Mouse (Mus musculus) CH12.LX (cell line): ENCODE results near the gene Tlr9. TPM values are rescaled to one million over a fixed set of nuclear protein-coding genes. Genes with fewer than 3 reads are reported as not detected.

ENCODE experiments used
- DNase-seq: peaks from one replicate; pipeline ENCODE4 v3.0.0-alpha.2; 2013; ENCODE audit errors: extremely low read depth
- H3K27ac ChIP-seq: 2 replicates; pipeline ENCODE4 v1.5.1; 2012; ENCODE audit warnings: low read depth, mild to moderate bottlenecking, control low read depth, moderate library complexity; ENCODE audit not compliant: insufficient read depth
- H3K27me3 ChIP-seq: replicated peaks from 2 replicates; pipeline ENCODE3; 2012; ENCODE audit warnings: inconsistent platforms
- H3K36me3 ChIP-seq, 2 experiments: replicated peaks in 1 of 2; 2 replicates each; pipeline versions ENCODE3 to v1.6.1; 2012; ENCODE audit warnings: inconsistent platforms in 1 of 2, low read length in 1 of 2, mild to moderate bottlenecking in 1 of 2, mixed read lengths in 1 of 2, moderate library complexity in 1 of 2; ENCODE audit not compliant: control insufficient read depth in 1 of 2, insufficient read depth in 1 of 2
- H3K4me1 ChIP-seq, 2 experiments: 2 replicates each; pipeline ENCODE4 v1.6.1; 2012; ENCODE audit warnings: inconsistent platforms in 1 of 2, moderate library complexity in 1 of 2; ENCODE audit not compliant: insufficient read depth in 2 of 2, control insufficient read depth in 1 of 2
- H3K4me2 ChIP-seq: 2 replicates; pipeline ENCODE4 v1.6.1; 2012; ENCODE audit warnings: low read depth, mild to moderate bottlenecking, control low read depth; ENCODE audit not compliant: poor library complexity, insufficient read depth, severe bottlenecking
- H3K4me3 ChIP-seq, 3 experiments: fragments of 150-350 bp in 1 of 3; sonication (generic) in 1 of 3; replicated peaks in 1 of 3; 2 replicates each; pipeline versions ENCODE3 to v1.5.1; 2011 to 2012; ENCODE audit warnings: low read depth in 2 of 3, low read length in 2 of 3, mild to moderate bottlenecking in 2 of 3, moderate library complexity in 2 of 3, control low read depth in 1 of 3, improper control_type of control experiment in 1 of 3, inconsistent platforms in 1 of 3, mixed read lengths in 1 of 3; ENCODE audit not compliant: poor library complexity in 1 of 3
- H3K79me2 ChIP-seq: replicated peaks from 2 replicates; pipeline ENCODE4 v1.6.1; 2012; ENCODE audit warnings: mild to moderate bottlenecking, moderate library complexity; ENCODE audit not compliant: control insufficient read depth, poor library complexity, insufficient read depth, severe bottlenecking; ENCODE audit errors: extremely low read depth
- H3K9ac ChIP-seq: 2 replicates; pipeline ENCODE4 v1.6.1; 2012; ENCODE audit warnings: low read depth, mild to moderate bottlenecking, control low read depth, moderate library complexity; ENCODE audit not compliant: insufficient read depth
- H3K9me3 ChIP-seq: replicated peaks from 2 replicates; pipeline ENCODE3; 2012; ENCODE audit warnings: low read length, inconsistent platforms, mixed read lengths
- BHLHE40 ChIP-seq: IDR thresholded peaks from 2 replicates; pipeline ENCODE4 v1.6.1; 2011; ENCODE audit warnings: mild to moderate bottlenecking, low read depth, low read length, improper control_type of control experiment
- CHD1 ChIP-seq: IDR thresholded peaks from 2 replicates; pipeline ENCODE4 v1.6.1; 2012; ENCODE audit warnings: low read depth, low read length, improper control_type of control experiment, inconsistent platforms
- CHD2 ChIP-seq: IDR thresholded peaks from 2 replicates; pipeline ENCODE4 v1.6.1; 2011; ENCODE audit warnings: low read length, improper control_type of control experiment
- CTCF ChIP-seq, 2 experiments: IDR thresholded peaks in 1 of 2; conservative IDR thresholded peaks in 1 of 2; 2 replicates each; pipeline ENCODE4 v1.5.1; 2011 to 2012; ENCODE audit warnings: low read depth in 2 of 2, low read length in 2 of 2, improper control_type of control experiment in 1 of 2, inconsistent platforms in 1 of 2, mild to moderate bottlenecking in 1 of 2, moderate library complexity in 1 of 2
- EP300 ChIP-seq: IDR thresholded peaks from 2 replicates; pipeline ENCODE4 v1.6.1; 2011; ENCODE audit warnings: low read length, improper control_type of control experiment
- ETS1 ChIP-seq: conservative IDR thresholded peaks from 2 replicates; pipeline ENCODE4 v1.6.1; 2012; ENCODE audit warnings: low read depth, mild to moderate bottlenecking, inconsistent platforms, low read length, improper control_type of control experiment, moderate library complexity
- GABPA ChIP-seq: IDR thresholded peaks from 2 replicates; pipeline ENCODE4 v1.6.1; 2012; ENCODE audit warnings: low read depth, low read length, improper control_type of control experiment, inconsistent platforms; ENCODE audit not compliant: insufficient replicate concordance
- IRF4 ChIP-seq: IDR thresholded peaks from 2 replicates; pipeline ENCODE4 v1.6.1; 2014; ENCODE audit warnings: low read depth, mild to moderate bottlenecking, inconsistent platforms, low read length, improper control_type of control experiment
- JUN ChIP-seq: IDR thresholded peaks from 2 replicates; pipeline ENCODE4 v1.6.1; 2011; ENCODE audit warnings: low read depth, mild to moderate bottlenecking, low read length, improper control_type of control experiment, moderate library complexity; ENCODE audit not compliant: insufficient read depth
- JUND ChIP-seq: conservative IDR thresholded peaks from 2 replicates; pipeline ENCODE4 v1.6.1; 2011; ENCODE audit warnings: low read depth, low read length, improper control_type of control experiment
- MAFK ChIP-seq: IDR thresholded peaks from 2 replicates; pipeline ENCODE4 v1.6.1; 2011; ENCODE audit warnings: low read length, improper control_type of control experiment; ENCODE audit not compliant: insufficient replicate concordance
- MAX ChIP-seq: IDR thresholded peaks from 2 replicates; pipeline ENCODE4 v1.6.1; 2011; ENCODE audit warnings: low read length, improper control_type of control experiment
- MEF2A ChIP-seq: IDR thresholded peaks from 2 replicates; pipeline ENCODE4 v1.6.1; 2014; ENCODE audit warnings: low read depth, mild to moderate bottlenecking, inconsistent platforms, low read length, improper control_type of control experiment, borderline replicate concordance
- MXI1 ChIP-seq: IDR thresholded peaks from 2 replicates; pipeline ENCODE4 v1.6.1; 2011; ENCODE audit warnings: mild to moderate bottlenecking, low read depth, low read length, improper control_type of control experiment
- MYC ChIP-seq: IDR thresholded peaks from 2 replicates; pipeline ENCODE4 v1.6.1; 2011; ENCODE audit warnings: low read depth, mild to moderate bottlenecking, improper control_type of control experiment, low read length
- NRF1 ChIP-seq: IDR thresholded peaks from 2 replicates; pipeline ENCODE4 v1.6.1; 2014; ENCODE audit warnings: low read depth, mild to moderate bottlenecking, inconsistent platforms, low read length, improper control_type of control experiment, moderate library complexity
- POLR2A ChIP-seq: IDR thresholded peaks from 2 replicates; pipeline ENCODE4 v1.6.1; 2011; ENCODE audit warnings: low read depth, mild to moderate bottlenecking, improper control_type of control experiment, low read length
- POLR2AphosphoS2 ChIP-seq: IDR thresholded peaks from 2 replicates; pipeline ENCODE4 v1.6.1; 2011; ENCODE audit warnings: low read depth, low read length, improper control_type of control experiment
- RCOR1 ChIP-seq: conservative IDR thresholded peaks from 2 replicates; pipeline ENCODE4 v1.6.1; 2012; ENCODE audit warnings: low read depth, mild to moderate bottlenecking, inconsistent platforms, low read length, improper control_type of control experiment
- SIN3A ChIP-seq: IDR thresholded peaks from 2 replicates; pipeline ENCODE4 v1.6.1; 2012; ENCODE audit warnings: low read length, improper control_type of control experiment, inconsistent platforms
- SMC3 ChIP-seq: IDR thresholded peaks from 2 replicates; pipeline ENCODE4 v1.6.1; 2011; ENCODE audit warnings: low read depth, low read length, improper control_type of control experiment
- TBP ChIP-seq: conservative IDR thresholded peaks from 2 replicates; pipeline ENCODE4 v1.6.1; 2011; ENCODE audit warnings: low read depth, low read length, improper control_type of control experiment
- UBTF ChIP-seq: IDR thresholded peaks from 2 replicates; pipeline ENCODE4 v1.6.1; 2012; ENCODE audit warnings: low read depth, mild to moderate bottlenecking, inconsistent platforms, low read length, improper control_type of control experiment, moderate library complexity
- USF1 ChIP-seq: IDR thresholded peaks from 2 replicates; pipeline ENCODE4 v1.6.1; 2014; ENCODE audit warnings: low read depth, mild to moderate bottlenecking, inconsistent platforms, low read length, improper control_type of control experiment
- USF2 ChIP-seq: conservative IDR thresholded peaks from 2 replicates; pipeline ENCODE4 v1.6.1; 2011; ENCODE audit warnings: low read depth, low read length, improper control_type of control experiment
- ZC3H11A ChIP-seq: IDR thresholded peaks from 2 replicates; pipeline ENCODE4 v1.6.1; 2012; ENCODE audit warnings: low read depth, mild to moderate bottlenecking, inconsistent platforms, low read length, improper control_type of control experiment
- ZNF384 ChIP-seq: IDR thresholded peaks from 2 replicates; pipeline ENCODE4 v1.6.1; 2012; ENCODE audit warnings: low read depth, low read length, improper control_type of control experiment, inconsistent platforms
- dilution Hi-C: fragments of 300-500 bp; cut with MboI; formaldehyde crosslinking; loops from 2 replicates; pipeline ENCODE4 v1.14.3; 2020; ENCODE audit warnings: low sequenced_read_pairs; ENCODE audit not compliant: extremely low pct_unique_long_range_greater_than_20kb, extremely low pct_ligation_motif_present
- in situ Hi-C: fragments of 300-500 bp; cut with MboI; formaldehyde crosslinking; loops from 3 replicates; pipeline ENCODE4 v1.14.3; 2019; ENCODE audit warnings: low sequenced_read_pairs, low pct_ligation_motif_present, low pct_unique_long_range_greater_than_20kb, mixed read lengths
- polyA plus RNA-seq: library from polyadenylated mRNA; unstranded; fragments of >175 nt; gene quantifications from 2 replicates; pipeline ENCODE4 v1.2.1, GENCODE M21; 2012; ENCODE audit warnings: low read depth; ENCODE audit not compliant: insufficient read length
- total RNA-seq, 2 experiments: library from RNA; depleted of rRNA; stranded (reverse); fragments of 300-350 nt in 1 of 2; fragments of >200 nt in 1 of 2; gene quantifications; 2 replicates each; pipeline ENCODE4 v1.2.3; 2012 to 2014

The Tlr9 gene
- total and polyA plus RNA-seq, 3 experiments: 1.0 to 12.5 (median 1.4) TPM

DNA sequence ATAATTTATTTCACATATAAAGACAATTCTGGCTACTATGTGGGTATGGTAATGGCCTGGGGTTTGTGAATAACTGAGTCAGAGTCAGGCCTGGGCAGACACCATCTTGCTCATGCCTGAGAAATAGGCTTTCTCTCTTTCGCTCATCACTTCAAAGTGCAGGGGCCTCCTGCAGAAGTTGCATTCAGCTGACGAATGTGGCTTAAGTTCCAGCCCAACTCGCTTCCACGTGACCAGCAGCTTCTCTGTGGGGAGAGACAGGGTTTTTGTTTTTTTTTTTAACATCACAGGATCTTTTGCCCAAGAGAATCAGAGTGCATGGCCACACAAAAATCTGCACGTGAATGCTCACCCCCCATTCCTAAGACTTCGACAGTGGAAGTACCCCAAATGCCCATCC, 11.6 kb downstream of the Tlr9 start:
- H3K27ac ChIP-seq: peak overlapping the region; percentile 34
- no peaks in the 10 kb centered on the region for H3K27me3 ChIP-seq
- DNase-seq: no peak
- peaks cover 46 to 67% of the 10 kb centered on the region in 2 experiments for H3K36me3 ChIP-seq
- H3K4me3 ChIP-seq: no peak overlapping the region
- TF ChIP-seq MAX: no peak
- 0 out of 2 replicates have a peak, but pooled peaks have one; percentile 49 for TF ChIP-seq EP300
- TF ChIP-seq SIN3A: no peak
- TF ChIP-seq USF1: peak; percentile 74
- no peak for TF ChIP-seq CHD2
- peak; percentile 87 for TF ChIP-seq IRF4
- TF ChIP-seq TBP: no peak
- TF ChIP-seq MXI1: peak; percentile 54; the same call in 1 of the 2 replicates
- peak; percentile 72 for TF ChIP-seq ETS1
- TF ChIP-seq POLR2AphosphoS2: no peak
- TF ChIP-seq USF2: peak; percentile 48
- no peak for TF ChIP-seq JUN
- TF ChIP-seq RCOR1: no peak
- no peak for TF ChIP-seq POLR2A
- peak; percentile 81 for TF ChIP-seq ZNF384
- TF ChIP-seq NRF1: no peak
- TF ChIP-seq BHLHE40: peak; percentile 96
- no peak for TF ChIP-seq ZC3H11A
- TF ChIP-seq MEF2A: peak; percentile 52; the same call in 1 of the 2 replicates
- TF ChIP-seq SMC3: no peak
- no peak for TF ChIP-seq CTCF (conservative IDR thresholded peaks at IDR 0.05 in 1 of 2, IDR thresholded peaks at IDR 0.05 in 1 of 2; ENCODE audit: low read depth in 2 of 2, low read length in 2 of 2)
- TF ChIP-seq CHD1: no peak
- H3K9me3 ChIP-seq: no peaks in the 10 kb centered on the region
- H3K79me2 ChIP-seq: no peaks in the 10 kb centered on the region
- no peak overlapping the region for H3K4me2 ChIP-seq
- in situ Hi-C loops (no loop called here), dilution Hi-C loops (no loop called here)
- no peak overlapping the region for H3K9ac ChIP-seq
- H3K4me1 ChIP-seq: peaks cover 26 to 47% of the 10 kb centered on the region in 2 experiments

DNA sequence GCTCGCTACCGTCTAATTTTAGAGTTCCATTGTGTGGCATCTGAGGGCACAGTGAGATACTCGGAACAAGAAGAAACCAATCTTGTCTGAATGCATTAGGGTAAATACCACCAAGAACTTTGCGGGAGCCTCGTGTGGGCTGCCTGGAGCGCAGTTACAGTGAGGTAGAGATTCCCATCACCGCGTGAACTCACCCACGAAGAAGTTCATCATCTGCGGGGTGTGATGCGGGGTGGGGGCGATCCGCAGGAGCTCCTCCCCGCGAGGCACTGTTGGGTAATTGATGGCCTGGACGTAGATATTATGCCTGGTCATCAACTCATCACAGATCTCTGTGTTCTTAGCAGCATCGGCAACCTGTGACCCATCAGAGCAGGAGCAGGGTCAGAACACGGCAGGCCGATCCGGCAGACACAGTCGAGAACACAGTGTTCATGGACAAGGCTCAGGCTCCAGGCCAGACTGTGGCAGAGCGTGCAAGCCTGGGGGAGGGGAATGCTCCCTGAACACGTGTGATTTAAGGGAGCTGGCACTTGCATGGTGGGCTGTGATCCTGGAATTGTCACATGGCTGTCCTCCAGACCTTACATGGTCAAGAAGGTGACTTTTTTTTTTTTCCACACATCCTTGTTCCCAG, 12.9 kb downstream of the Tlr9 start:
- dilution Hi-C loops: no loop called here
- H3K36me3 ChIP-seq: peaks cover 57 to 81% of the 10 kb centered on the region in 2 experiments

More for the DNA sequence above, 12.9 kb downstream of the Tlr9 start:
- Histone ChIP-seq H3K79me2 (no peaks in the 10 kb centered on the region), H3K9ac (no peak overlapping the region), H3K4me1 (peaks cover 23 to 39% of the 10 kb centered on the region in 2 experiments), H3K9me3 (no peaks in the 10 kb centered on the region), H3K27ac (no peak overlapping the region), H3K4me2 (no peak overlapping the region), H3K27me3 (no peaks in the 10 kb centered on the region), H3K4me3 (no peak overlapping the region)
- TF ChIP-seq JUND (no peak), MEF2A (no peak), MYC (no peak), MAFK (no peak), UBTF (no peak), GABPA (no peak), ZC3H11A (no peak), CHD1 (no peak), TBP (no peak), CHD2 (no peak)
- DNase-seq: no peak
- in situ Hi-C loops: no loop called here
